Mouse (Mus musculus): ENCODE results near the gene Smg1.
A peak's percentile ranks its signal among the peaks of the same experiment; 100 is the strongest.

Gene Smg1

DNA sequence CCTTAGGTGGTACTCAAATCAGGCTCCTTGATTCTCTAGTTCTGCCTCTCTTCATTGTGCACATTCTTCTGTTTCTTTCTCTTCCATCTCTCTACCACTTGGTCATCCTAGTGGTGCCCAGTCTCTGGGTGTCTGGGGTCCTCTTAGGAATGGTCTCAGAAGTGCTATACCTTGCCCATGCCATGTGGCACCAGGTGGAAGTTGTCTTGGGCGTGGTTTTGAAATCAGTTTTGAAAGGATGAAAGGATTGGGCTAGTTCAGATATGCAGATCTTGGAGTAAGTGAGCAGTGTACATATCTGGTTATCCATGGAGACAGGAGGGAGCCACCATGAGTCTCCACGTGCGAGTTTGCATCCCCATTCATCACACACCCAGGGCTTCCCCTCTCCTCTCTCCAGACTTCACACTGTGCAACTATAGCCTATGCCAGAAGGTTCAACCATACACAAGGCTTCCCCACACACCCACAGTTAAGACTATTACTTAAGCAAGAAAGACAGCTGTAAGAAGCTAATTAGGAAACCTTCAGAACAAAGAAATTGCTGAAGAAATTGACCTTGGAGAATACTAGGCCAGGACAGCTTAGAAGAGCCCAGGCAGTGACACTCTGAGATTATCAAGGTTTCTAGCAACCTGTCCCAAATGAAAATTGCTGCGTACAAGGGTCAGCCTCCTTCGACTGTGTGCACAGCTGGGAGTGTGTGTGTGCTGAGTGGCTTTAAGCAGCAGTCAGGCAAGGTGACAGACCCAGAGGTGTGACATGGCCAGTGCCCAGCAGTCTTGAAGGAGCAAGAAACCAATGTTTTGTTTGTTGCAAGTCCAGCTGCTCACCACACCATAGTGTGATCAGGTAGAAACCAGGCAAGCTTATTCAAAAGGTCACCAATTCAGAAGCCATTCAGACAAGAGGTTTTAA lies 139.7 kb downstream of the Smg1 start:
- DNase-seq (ENCODE audit: low spot score), result peak; percentile 15

- peak; percentile 10 for DNase-seq (ENCODE audit: low spot score)
Observed at GRCm38 (mm10) chr7:118102678-118103461, 140.6 kb downstream of the Smg1 start.

GRCm38 (mm10) chr7:118102231-118102630 lies 141.2 kb downstream of the Smg1 start:
- DNase-seq (ENCODE audit: low spot score), result peak; percentile 86

DNA sequence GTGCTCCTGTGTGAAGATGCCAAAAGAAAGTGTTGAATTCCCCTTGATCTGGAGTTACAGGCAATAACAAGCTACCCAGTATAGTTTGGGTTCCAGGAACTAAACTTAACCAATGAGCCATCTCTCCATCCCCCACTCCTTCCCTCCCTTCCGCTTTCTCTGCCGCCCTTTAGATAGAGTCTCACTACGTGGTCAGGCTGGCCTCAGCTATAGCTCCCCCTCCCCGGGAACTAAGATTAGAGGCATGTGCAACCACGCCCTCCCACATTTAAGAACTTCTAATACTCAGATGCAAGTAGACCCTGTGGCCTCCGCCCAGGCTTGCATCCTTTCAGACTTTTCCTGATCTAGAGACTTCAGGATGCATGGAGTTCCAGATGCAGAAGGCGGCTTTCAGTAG lies 145.9 kb downstream of the Smg1 start:
- DNase-seq (ENCODE audit: low spot score), result no peak
